Mouse (Mus musculus) lung, postnatal 36 days (tissue): ENCODE results near the gene Gm42742.
A peak's percentile ranks its signal among the peaks of the same experiment; 100 is the strongest.

ENCODE experiments used
- DNase-seq: peaks from one replicate; pipeline ENCODE4 v3.0.0; 2022; ENCODE audit warnings: mixed read lengths

Gm42742 gene

GRCm38 (mm10) chr7:127020901-127021562, at the start of gene Gm42742, which contains the start of gene Prrt2:
Gene Gm42742 (minus strand): TSS chr7:127021097.
Gene Prrt2 (minus strand): TSS chr7:127021211.
- peak; percentile 44 for DNase-seq

GRCm38 (mm10) chr7:127066317-127066716, 45.4 kb upstream of the Gm42742 start:
- DNase-seq, result no peak

- no peak for DNase-seq
Observed at GRCm38 (mm10) chr7:127065538-127065937, 44.6 kb upstream of the Gm42742 start.

- no peak for DNase-seq
Observed at GRCm38 (mm10) chr7:127055026-127055585, 34.2 kb upstream of the Gm42742 start.

- DNase-seq, result peak; percentile 94
Observed at GRCm38 (mm10) chr7:127041851-127042672, 21.2 kb upstream of the Gm42742 start, which contains the start of gene Kif22. Gene Kif22 (minus strand): TSS chr7:127042471.

- peak; percentile 34 for DNase-seq
Observed at GRCm38 (mm10) chr7:127031244-127031643, 10.3 kb upstream of the Gm42742 start.

- no peak for DNase-seq
Observed at GRCm38 (mm10) chr7:127030172-127030571, 9.3 kb upstream of the Gm42742 start.

- no peak for DNase-seq
Observed at GRCm38 (mm10) chr7:127027885-127028284, 7.0 kb upstream of the Gm42742 start.

- peak; percentile 100 for DNase-seq
Observed at GRCm38 (mm10) chr7:127026984-127027726, 6.3 kb upstream of the Gm42742 start, which contains the start of gene Maz. Gene Maz (minus strand): TSS chr7:127027037.

- DNase-seq, result no peak
Observed at GRCm38 (mm10) chr7:127026616-127026983, 5.7 kb upstream of the Gm42742 start.

- peak; percentile 65 for DNase-seq
Observed at GRCm38 (mm10) chr7:127026161-127026600, 5.3 kb upstream of the Gm42742 start.

GRCm38 (mm10) chr7:127025556-127026160, 4.8 kb upstream of the Gm42742 start:
- peak; percentile 40 for DNase-seq

GRCm38 (mm10) chr7:127024755-127025555, 4.1 kb upstream of the Gm42742 start:
- peak; percentile 89 for DNase-seq

- DNase-seq, result no peak
Observed at GRCm38 (mm10) chr7:127023896-127024690, 3.2 kb upstream of the Gm42742 start.

- peak; percentile 52 for DNase-seq
Observed at GRCm38 (mm10) chr7:127023272-127023691, 2.4 kb upstream of the Gm42742 start.

- no peak for DNase-seq
Observed at GRCm38 (mm10) chr7:127022528-127023271, 1.8 kb upstream of the Gm42742 start.

GRCm38 (mm10) chr7:127021563-127022527, 948 bp upstream of the Gm42742 start:
- no peak for DNase-seq

- DNase-seq, result no peak
Observed at GRCm38 (mm10) chr7:127020491-127020890, 406 bp downstream of the Gm42742 start.

- DNase-seq, result no peak
Observed at GRCm38 (mm10) chr7:127020031-127020430, 866 bp downstream of the Gm42742 start.
